Mouse (Mus musculus) spleen, adult 18-20 months (tissue): ENCODE measurements around the gene Cyp39a1.
A peak's percentile ranks its signal among the peaks of the same experiment; 100 is the strongest.

Experiments used
- DNase-seq, 2 experiments: peaks; one replicate each; pipeline ENCODE4 v3.0.0; 2022; ENCODE audit warnings: mixed read lengths in 2 of 2

The Cyp39a1 gene

GRCm38 (mm10) chr17:43684638-43685037 is 17.4 kb downstream of the Cyp39a1 start:
- DNase-seq = no peak

DNA sequence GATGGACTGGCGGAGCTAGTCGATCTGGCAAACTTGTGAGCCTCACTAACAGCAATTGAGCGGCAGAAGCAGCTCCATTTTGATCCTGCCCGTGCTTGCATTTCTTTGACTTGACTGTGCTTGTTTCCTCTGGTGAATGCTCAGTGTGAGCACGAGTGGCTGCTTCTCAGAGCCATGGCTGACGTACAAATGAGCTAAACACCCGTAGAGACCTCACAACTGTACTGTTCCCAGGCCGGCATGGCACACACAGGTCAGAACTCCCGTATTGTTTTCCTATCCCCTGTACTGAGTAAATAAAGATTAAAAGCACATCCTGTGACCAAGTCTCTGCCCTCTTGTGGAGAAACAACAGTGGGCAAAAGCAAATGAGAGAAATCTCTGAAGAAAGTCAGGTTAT is 22.4 kb downstream of the Cyp39a1 start:
- DNase-seq = no peak

- peak; percentile 22 to 75 for DNase-seq
Observed at GRCm38 (mm10) chr17:43698997-43699649, 31.9 kb downstream of the Cyp39a1 start.

DNA sequence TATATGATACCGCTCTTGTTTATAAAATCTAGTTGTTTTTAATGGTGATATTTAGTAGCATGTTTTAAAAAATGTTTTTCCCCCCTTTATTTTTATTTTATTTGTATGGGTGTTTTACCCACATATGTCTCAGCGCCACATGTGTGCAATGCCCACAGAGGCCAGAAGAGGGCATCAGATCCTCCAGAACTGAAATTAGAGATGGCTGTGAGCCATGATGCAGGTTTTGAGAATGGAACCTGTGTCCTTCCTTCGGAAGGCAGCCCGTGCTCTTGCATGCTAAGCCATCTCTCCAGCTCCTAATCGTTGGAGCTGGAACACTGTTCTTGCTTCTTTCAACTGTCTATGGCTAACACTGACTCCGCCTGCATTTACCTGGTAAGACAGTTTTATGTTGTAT is 33.8 kb downstream of the Cyp39a1 start:
- peak; percentile 11 to 48 for DNase-seq

DNA sequence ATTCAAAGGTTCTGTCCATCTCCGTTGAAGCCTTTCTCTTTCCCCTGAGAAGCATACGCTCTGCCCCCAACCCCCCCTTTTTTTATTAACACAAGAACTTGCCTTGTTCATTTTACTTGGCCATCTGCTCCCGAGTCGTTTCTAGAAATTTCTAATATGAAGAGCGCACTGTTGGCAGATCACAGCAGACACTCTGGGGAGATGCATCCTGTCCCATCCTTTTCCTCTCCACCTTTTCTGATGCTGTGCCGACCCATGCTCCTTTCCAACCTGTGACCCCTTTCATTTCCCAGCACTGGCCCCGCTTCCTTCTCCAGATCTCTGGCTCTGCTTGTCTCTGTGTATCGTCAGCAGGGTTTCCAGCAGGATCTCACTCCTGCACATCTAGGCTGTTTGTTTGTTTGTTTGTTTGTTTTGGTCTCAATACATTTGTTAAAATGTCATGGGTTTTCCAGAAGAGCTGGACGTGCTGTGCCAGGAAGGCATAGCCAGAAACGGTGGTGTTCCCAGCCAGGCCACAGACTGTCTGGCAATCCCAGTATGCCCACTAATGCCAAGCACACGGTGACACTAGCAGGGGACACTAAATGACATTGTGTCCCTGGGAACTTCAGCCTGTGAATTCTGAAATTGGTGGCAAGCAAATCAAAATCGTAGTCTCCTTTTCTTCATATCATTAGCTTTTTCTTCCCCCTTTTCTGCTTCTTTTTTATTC is 37.1 kb downstream of the Cyp39a1 start:
- no peak for DNase-seq

GRCm38 (mm10) chr17:43706749-43707148 is 39.5 kb downstream of the Cyp39a1 start:
- DNase-seq = no peak

DNA sequence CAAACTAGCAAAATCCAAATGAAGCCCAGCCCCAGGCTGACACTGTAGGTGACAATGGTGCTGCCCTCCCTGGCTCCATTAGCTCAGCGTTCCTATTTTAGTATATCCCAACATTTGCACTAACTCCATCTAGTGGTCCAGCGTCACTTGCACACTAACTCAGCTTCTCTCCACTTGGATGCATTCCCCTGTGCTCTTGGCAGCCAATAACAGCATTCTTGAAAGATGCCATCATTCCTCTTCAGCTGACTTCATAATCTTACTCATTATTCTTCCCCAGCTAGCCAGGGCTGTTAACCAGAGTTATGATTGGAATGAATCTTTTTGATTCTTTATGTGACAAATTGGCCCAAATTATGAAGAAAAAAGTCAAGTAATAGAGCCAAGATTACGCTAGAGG is 40.0 kb downstream of the Cyp39a1 start:
- DNase-seq = no peak

GRCm38 (mm10) chr17:43711557-43712352 is 44.5 kb downstream of the Cyp39a1 start:
- DNase-seq = no peak

GRCm38 (mm10) chr17:43714191-43714590 is 47.0 kb downstream of the Cyp39a1 start:
- DNase-seq = no peak

DNA sequence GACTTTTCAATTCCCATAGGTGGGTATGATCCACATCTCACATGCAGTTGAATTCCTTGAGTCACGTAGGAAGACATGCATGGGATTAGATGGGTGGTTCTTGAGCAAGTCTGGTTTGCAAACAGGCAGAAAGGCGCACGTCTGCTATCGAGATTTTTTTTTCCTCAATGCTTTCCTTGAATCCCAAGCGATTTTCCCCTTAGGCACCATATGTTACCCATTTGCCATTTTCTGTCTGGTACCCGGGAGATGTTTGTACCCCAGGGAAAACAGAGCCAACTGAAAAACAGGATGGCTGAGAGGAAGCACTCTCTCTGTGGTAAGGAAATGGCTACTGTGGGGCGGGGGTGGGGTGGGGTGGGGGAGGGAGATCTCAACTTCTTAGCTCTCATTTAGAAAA is 49.4 kb downstream of the Cyp39a1 start:
- DNase-seq = no peak

GRCm38 (mm10) chr17:43719401-43719800 is 52.2 kb downstream of the Cyp39a1 start:
- DNase-seq = no peak

GRCm38 (mm10) chr17:43724480-43724879 is 57.3 kb downstream of the Cyp39a1 start:
- DNase-seq = no peak

GRCm38 (mm10) chr17:43731327-43731726 is 64.1 kb downstream of the Cyp39a1 start:
- DNase-seq = no peak

DNA sequence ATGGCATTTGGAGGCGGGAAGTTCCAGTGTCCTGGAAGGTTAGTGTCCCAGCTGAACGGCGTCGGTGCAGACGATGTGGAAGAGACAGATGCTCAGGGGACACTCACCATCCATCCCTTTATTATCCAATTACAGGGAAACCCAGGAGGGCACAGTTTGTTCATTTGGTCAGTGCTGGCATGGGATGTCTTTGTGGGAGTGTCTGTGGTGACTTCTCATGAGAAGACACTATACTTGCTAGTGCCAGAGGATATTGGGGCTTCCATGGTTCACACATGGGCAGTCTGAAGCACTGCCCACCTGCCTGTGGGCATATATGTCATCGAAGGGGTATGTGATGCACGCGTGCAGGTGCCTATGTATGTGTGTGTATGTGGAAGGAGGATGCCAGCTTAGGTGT is 64.8 kb downstream of the Cyp39a1 start:
- DNase-seq = no peak

DNA sequence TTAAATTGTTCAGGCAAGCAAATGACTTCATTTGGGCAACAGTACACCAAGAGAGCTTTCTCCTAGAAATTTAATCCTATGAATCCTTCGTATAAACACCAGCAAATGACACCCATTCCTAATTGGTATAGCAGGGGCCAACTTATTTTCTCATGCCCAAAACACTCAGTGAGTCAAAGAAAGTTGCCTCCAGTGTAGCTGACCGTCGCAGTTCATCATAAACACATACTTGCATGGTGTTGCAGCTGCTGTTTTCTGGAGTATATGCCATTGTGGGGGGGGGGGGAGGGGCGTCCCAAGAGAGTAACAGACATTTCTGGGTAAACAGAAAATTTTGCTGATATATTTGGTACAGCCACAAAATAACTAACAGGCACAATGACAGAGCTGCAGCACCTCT is 67.0 kb downstream of the Cyp39a1 start:
- no peak for DNase-seq

GRCm38 (mm10) chr17:43743933-43744332 is 76.7 kb downstream of the Cyp39a1 start:
- DNase-seq = no peak

GRCm38 (mm10) chr17:43744425-43744824 is 77.2 kb downstream of the Cyp39a1 start:
- DNase-seq = no peak

- no peak for DNase-seq
Observed at GRCm38 (mm10) chr17:43751146-43751545, 83.9 kb downstream of the Cyp39a1 start.

DNA sequence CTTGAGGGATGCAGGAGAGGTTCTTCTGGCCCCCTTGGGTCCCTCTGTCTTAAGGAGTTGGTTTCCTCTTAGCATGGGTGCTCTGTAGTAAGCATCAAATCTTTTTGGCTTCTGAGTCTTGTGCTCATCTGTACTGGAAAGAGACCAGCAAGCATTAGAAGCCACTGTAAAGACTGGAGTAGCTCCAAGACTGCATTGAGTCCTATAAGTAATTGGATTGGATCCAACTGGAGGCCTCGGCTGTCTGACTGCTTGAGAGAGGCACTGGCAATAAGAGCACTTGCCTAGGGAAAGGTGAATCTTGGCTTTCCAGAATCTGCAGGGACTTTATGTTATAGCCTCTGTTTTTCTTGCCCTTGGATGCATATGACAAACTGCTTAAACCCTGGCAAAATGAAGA is 85.6 kb downstream of the Cyp39a1 start:
- no peak for DNase-seq

DNA sequence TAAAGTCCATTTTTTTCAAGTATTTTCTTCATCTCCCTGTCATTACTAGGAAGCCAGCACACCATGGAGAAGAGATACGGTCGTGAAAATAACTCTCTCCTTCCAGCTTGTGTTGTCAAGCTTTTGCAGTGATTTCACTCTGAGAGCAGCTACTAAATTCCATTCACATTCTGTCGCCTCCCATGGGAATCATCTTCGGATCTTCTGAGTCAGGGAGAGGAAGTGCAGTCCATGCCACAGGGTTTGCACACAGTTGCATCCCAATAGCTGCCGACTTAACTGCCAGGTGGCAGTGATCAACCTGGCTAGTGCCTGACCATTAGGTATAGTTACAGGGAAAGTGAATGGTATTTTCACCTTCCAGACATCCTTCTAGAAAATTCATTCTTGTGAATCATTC is 87.5 kb downstream of the Cyp39a1 start:
- DNase-seq = no peak

DNA sequence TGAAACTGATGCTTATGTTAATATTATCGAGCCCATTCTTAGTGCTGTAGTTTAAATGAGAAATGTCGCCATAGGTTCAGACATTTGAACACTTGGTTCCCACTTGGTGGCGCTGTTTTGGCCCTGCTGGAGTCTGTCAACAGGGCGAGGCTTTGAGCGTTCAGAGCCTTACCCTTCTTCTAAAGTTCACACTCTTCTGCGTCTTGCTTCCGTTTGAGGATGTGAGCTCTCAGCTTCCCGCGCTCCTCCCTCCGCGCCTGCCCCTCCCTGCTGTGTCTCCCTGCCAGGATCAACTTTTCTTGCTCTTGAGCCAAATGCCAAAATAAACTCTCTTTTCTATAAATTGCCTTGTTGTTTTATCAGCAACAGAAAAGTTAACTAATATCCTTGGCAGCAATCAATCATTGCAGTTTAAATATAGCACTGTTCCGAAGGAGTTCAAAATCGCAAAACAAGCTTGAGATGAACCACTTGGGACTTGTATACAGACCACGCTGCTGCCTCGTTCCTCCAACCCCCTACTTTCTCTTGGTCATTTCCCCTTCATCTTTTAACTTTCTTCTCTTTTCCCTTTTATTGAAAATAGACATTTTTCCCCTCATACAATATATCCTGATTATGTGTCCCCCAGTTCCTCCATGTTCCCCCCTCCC is 91.5 kb downstream of the Cyp39a1 start:
- no peak for DNase-seq

DNA sequence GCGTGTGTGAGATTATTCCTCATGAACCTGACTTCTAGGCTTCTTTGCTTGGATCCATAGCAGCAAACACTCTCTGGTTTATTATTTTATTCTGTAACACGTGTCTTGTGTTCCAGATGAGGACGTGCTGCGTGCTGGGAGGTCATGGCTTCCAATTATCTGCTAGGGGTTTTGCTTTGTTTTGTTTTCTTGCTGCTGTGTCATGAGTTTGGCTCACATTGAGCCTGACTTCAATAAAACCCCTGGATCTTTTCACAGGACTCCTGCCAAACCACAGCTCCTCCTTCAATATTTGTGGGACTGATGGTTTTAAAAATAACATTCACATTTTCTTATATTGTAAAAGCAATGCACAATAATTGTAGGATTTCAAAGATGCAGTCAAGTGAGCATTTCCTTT is 117.3 kb downstream of the Cyp39a1 start:
- no peak for DNase-seq

- DNase-seq = no peak
Observed at GRCm38 (mm10) chr17:43788222-43788621, 121.0 kb downstream of the Cyp39a1 start.
